Comparison of ENCODE assay signal across 22 mouse cellular contexts in the genomic region with DNA sequence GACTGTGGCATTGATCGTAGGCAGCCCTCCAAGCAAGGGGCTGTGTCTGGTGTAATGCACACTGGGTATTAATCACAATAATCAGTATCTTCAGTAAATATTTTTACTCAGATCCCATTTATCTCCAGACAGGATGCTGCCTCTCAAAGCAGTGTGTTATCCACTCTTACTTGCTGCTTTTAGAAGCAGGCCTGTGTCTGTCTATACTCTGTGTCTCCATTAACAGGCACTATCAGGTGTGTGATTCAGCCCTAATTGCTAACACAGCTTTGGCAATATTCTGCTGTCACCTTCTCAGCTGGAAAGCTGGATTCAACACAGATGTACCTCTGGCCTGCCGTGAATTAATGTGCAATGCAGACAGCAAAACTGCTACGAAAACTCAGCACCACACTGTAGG.
"Had no signal": no experiment of that assay in that cellular context is flagged by ENCODE, and none has a peak within 500 bp of the region (broad histone marks: within the 10 kb centered on the region; RNA-seq: fewer than 3 reads in every experiment).

No protein-coding gene starts in this region.

- H3K9ac ChIP-seq: limb, embryonic 13.5 days; liver, embryonic 12.5 days; liver, embryonic 15.5 days; lung, embryonic 15.5 days; neural tube, embryonic 13.5 days; stomach, embryonic 15.5 days had no signal

- ATAC-seq: liver, embryonic 12.5 days had no signal

- H3K4me3 ChIP-seq: layer of hippocampus, adult 2 months; limb, embryonic 10.5 days; limb, embryonic 13.5 days; liver, embryonic 12.5 days; liver, embryonic 15.5 days; lung, embryonic 15.5 days; megakaryocyte, embryonic 14.5 days; myocyte; neural tube, embryonic 13.5 days; stomach, embryonic 15.5 days had no signal

- DNase-seq: kidney, adult 2 months; kidney, postnatal 25 days; layer of hippocampus, adult 9-11 months; liver; lung, adult 18-20 months; lung, postnatal 10 days; retina, postnatal 1 day; right cerebral cortex, postnatal 25 days; spleen, adult 18-20 months; thymus, postnatal 25 days had no signal

- H3K27me3 ChIP-seq: limb, embryonic 13.5 days; liver, embryonic 12.5 days; liver, embryonic 15.5 days; lung, embryonic 15.5 days; megakaryocyte, embryonic 14.5 days; neural tube, embryonic 13.5 days; stomach, embryonic 15.5 days had no signal

- H3K27ac ChIP-seq: kidney, postnatal 0 days; layer of hippocampus, adult 2 months; limb, embryonic 10.5 days; limb, embryonic 13.5 days; liver, embryonic 12.5 days; liver, embryonic 15.5 days; lung, embryonic 15.5 days; neural tube, embryonic 13.5 days; stomach, embryonic 15.5 days had no signal

- H3K36me3 ChIP-seq: limb, embryonic 10.5 days; limb, embryonic 13.5 days; liver, embryonic 12.5 days; liver, embryonic 15.5 days; lung, embryonic 15.5 days; neural tube, embryonic 13.5 days; stomach, embryonic 15.5 days had no signal

- H3K4me2 ChIP-seq: limb, embryonic 13.5 days; liver, embryonic 12.5 days; liver, embryonic 15.5 days; lung, embryonic 15.5 days; midbrain, embryonic 11.5 days; neural tube, embryonic 13.5 days; stomach, embryonic 15.5 days had no signal

- H3K9me3 ChIP-seq: limb, embryonic 10.5 days; limb, embryonic 13.5 days; liver, embryonic 12.5 days; liver, embryonic 15.5 days; lung, embryonic 15.5 days; megakaryocyte, embryonic 14.5 days; neural tube, embryonic 13.5 days; stomach, embryonic 15.5 days had no signal

- H3K4me1 ChIP-seq: limb, embryonic 10.5 days; limb, embryonic 13.5 days; liver, embryonic 12.5 days; liver, embryonic 15.5 days; lung, embryonic 15.5 days; megakaryocyte, embryonic 14.5 days; neural tube, embryonic 13.5 days; stomach, embryonic 15.5 days had no signal
